Mouse (Mus musculus) lung, adult 2 months (tissue): ENCODE results near the gene Pcdh15. TPM values are rescaled to one million over a fixed set of nuclear protein-coding genes. Genes with fewer than 3 reads are reported as not detected.

Source experiments
- DNase-seq: peaks from one replicate; pipeline ENCODE4 v3.0.0; 2022
- H3K4me1 ChIP-seq: fragments of 200-500 bp; 2 replicates; pipeline ENCODE4 v1.6.1; 2011; ENCODE audit warnings: low read length; ENCODE audit not compliant: control insufficient read depth, insufficient read depth
- H3K4me3 ChIP-seq: fragments of 200-500 bp; replicated peaks from 2 replicates; pipeline ENCODE3; 2011; ENCODE audit warnings: low read depth, mild to moderate bottlenecking, control low read depth, low read length; ENCODE audit errors: extremely low read depth
- CTCF ChIP-seq: fragments of 200-500 bp; IDR thresholded peaks from 2 replicates; pipeline ENCODE4 v1.5.1; 2011; ENCODE audit warnings: mild to moderate bottlenecking, low read length, control low read depth; ENCODE audit not compliant: insufficient read depth
- POLR2A ChIP-seq: fragments of 200-500 bp; IDR thresholded peaks from 2 replicates; pipeline ENCODE4 v1.6.1; 2011; ENCODE audit warnings: low read depth, mild to moderate bottlenecking, control low read depth, low read length, borderline replicate concordance; ENCODE audit errors: extremely low read depth
- WGBS: fragments of 180-500 bp; shearing (Covaris S2); methylation state at CpG from one replicate; pipeline ENCODE4 v1.1.7; 2018; 5-methylcytosine and 5-hydroxymethylcytosine counted together
- polyA plus RNA-seq: library from polyadenylated mRNA; depleted of rRNA; stranded (reverse); fragments of >200 nt; gene quantifications from 2 replicates; pipeline ENCODE4 v1.2.3, GENCODE M21; 2012

Pcdh15 gene
- polyA plus RNA-seq, 1 experiment: 0.05 TPM

DNA sequence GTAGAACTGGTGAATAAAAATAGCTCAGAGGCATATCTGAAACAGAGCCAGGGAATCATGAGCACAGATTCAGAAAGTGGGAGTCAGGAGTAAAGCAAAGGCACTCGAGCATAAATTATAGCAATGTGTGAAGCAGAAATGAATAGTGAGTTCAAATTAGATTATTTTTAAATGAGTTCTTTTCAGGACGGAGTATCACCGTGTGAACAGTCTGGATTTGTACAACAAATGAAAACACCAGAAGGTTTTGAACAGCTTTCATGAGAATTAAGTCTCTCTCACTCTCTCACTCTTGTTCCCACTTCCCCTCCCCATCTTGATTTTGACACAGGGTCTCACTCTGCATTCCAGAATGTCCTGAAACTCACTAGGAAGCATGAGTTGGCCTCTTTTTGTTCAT, 1381.6 kb downstream of the Pcdh15 start:
- no peak for TF ChIP-seq POLR2A
- TF ChIP-seq CTCF: no peak
- 75% methylated on average over 3 of the region's 3 CpGs for WGBS
- Histone ChIP-seq H3K4me3 (no peak overlapping the region), H3K4me1 (no peaks in the 10 kb centered on the region)
- DNase-seq: no peak

DNA sequence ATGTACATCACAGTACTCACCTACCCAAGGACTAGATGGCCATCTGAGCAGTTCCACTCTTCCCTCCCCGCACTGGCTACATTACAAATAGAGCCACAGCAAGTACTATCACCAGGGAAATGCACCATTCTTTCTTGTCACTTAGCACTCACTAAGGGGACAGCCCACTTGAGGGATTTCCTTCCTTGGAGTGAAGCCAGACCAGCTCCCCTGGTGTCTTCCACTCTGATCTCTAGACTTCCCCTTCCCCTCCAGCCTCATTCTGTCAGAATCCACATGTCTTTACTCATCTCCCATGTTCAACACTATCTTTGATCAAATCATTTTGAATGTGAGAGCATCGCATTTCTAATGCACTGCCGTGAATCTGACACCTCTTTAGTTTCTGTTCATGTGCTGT, 1413.2 kb downstream of the Pcdh15 start:
- no peak for DNase-seq
- 45% methylated on average over 3 of the region's 3 CpGs for WGBS
- TF ChIP-seq POLR2A (no peak), CTCF (no peak)
- H3K4me3 ChIP-seq: no peak overlapping the region
- no peaks in the 10 kb centered on the region for H3K4me1 ChIP-seq

- H3K4me1 ChIP-seq: no peaks in the 10 kb centered on the region
- no peak for TF ChIP-seq CTCF
- no peak for TF ChIP-seq POLR2A
- no peak overlapping the region for H3K4me3 ChIP-seq
- DNase-seq: no peak
Measured at GRCm38 (mm10) chr10:74513743-74514142, 1414.6 kb downstream of the Pcdh15 start.

DNA sequence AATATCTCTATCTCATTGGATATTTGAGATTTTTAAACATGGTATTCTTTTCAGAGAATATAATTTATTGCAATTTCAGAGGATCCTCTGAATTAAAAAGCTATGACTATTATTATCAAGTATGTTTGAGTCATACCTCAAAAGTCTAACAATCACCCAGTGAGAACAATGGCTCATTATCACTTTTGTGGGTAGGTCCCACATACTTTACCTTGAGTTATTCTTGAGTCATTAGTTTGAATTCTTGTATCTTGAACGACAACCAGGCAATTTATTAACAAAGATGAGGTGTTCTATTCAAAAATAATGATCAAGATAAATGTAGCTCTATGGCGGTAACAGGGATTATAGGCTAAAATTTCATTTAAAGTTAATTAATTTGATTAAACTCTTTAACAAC, 1439.2 kb downstream of the Pcdh15 start:
- 71% methylated on average over 2 of the region's 2 CpGs for WGBS
- Histone ChIP-seq H3K4me3 (no peak overlapping the region), H3K4me1 (no peaks in the 10 kb centered on the region)
- no peak for TF ChIP-seq POLR2A
- TF ChIP-seq CTCF: no peak
- no peak for DNase-seq

GRCm38 (mm10) chr10:74555326-74555725, 1456.2 kb downstream of the Pcdh15 start:
- TF ChIP-seq CTCF: no peak
- no peak for TF ChIP-seq POLR2A
- WGBS: 76% methylated on average over 2 of the region's 2 CpGs
- no peak for DNase-seq
- no peak overlapping the region for H3K4me3 ChIP-seq
- H3K4me1 ChIP-seq: no peaks in the 10 kb centered on the region

GRCm38 (mm10) chr10:74569603-74570002, 1470.5 kb downstream of the Pcdh15 start:
- TF ChIP-seq POLR2A (no peak), CTCF (no peak)
- H3K4me3 ChIP-seq: no peak overlapping the region
- DNase-seq: no peak
- WGBS: 59% methylated on average over 3 of the region's 3 CpGs
- no peaks in the 10 kb centered on the region for H3K4me1 ChIP-seq

DNA sequence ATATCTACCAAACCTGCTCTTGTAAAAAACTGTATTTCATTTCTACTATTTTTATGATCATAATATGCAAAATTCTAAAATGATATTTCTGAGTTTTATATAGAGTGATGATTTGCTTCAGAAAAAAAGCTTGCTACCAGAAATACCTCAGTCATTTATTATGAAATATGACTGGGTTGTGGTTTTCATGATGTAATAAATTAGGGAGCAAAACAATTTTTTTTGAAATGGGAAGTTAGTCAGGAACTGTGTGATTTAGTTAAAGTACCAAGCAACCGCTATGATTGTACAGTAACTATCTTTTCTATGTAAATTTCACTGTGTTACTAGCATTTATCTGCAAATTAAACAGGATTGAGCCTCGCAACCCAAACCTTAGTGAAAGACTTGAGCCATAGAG, 1480.8 kb downstream of the Pcdh15 start:
- no peak for DNase-seq
- Histone ChIP-seq H3K4me3 (no peak overlapping the region), H3K4me1 (no peaks in the 10 kb centered on the region)
- WGBS: 67% methylated on average over 2 of the region's 2 CpGs
- TF ChIP-seq POLR2A: no peak
- no peak for TF ChIP-seq CTCF

DNA sequence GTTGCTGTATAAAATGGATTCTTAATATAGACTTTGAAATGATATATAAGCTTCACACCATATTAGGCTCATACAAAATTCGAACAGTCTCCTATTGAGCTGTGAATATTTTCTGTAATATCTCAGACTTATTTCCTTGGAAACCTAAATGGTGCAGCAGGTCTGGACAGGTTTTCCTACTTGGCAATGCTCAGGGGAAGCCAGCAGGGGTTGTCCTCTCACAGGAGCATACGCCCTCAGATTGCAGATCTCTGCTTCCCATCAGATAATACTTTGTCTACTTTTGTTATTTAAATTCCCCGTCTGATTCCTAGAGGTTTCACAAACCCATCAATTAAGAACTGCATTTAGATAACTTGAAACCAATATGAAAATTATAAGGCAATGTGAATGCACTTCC, 1492.7 kb downstream of the Pcdh15 start:
- Histone ChIP-seq H3K4me1 (no peaks in the 10 kb centered on the region), H3K4me3 (no peak overlapping the region)
- WGBS: 71% methylated on average over 3 of the region's 3 CpGs
- DNase-seq: no peak
- TF ChIP-seq CTCF (no peak), POLR2A (no peak)

- TF ChIP-seq POLR2A (no peak), CTCF (no peak)
- DNase-seq: no peak
- 73% methylated on average over 2 of the region's 2 CpGs for WGBS
- H3K4me1 ChIP-seq: no peaks in the 10 kb centered on the region
- no peak overlapping the region for H3K4me3 ChIP-seq
Measured at GRCm38 (mm10) chr10:74607683-74608082, 1508.5 kb downstream of the Pcdh15 start.

GRCm38 (mm10) chr10:74621837-74622236, 1522.7 kb downstream of the Pcdh15 start:
- WGBS: 49% methylated on average over 2 of the region's 2 CpGs
- H3K4me3 ChIP-seq: no peak overlapping the region
- no peaks in the 10 kb centered on the region for H3K4me1 ChIP-seq
- DNase-seq: no peak
- TF ChIP-seq CTCF (no peak), POLR2A (no peak)
